Mouse (Mus musculus) intestine, postnatal 0 days (tissue): ENCODE results near the gene Mov10l1. TPM values are rescaled to one million over a fixed set of nuclear protein-coding genes. Genes with fewer than 3 reads are reported as not detected.

Source experiments
- ATAC-seq: fragments of 200-750 bp; cut with Nextera tagmentation; 2 replicates; pipeline ENCODE4 v1.8.0; 2017; ENCODE audit warnings: mild to moderate bottlenecking, moderate TSS enrichment, moderate library complexity
- H3K27ac ChIP-seq: fragments of 300-500 bp; sonication (generic); 2 replicates; pipeline ENCODE4 v1.5.1; 2014; ENCODE audit warnings: mild to moderate bottlenecking, low read depth, low read length, moderate library complexity
- H3K27me3 ChIP-seq: fragments of 300-500 bp; sonication (generic); replicated peaks from 2 replicates; pipeline ENCODE4 v1.6.1; 2014; ENCODE audit warnings: low read length, mixed read lengths; ENCODE audit not compliant: control insufficient read depth, insufficient read depth
- H3K36me3 ChIP-seq: fragments of 300-500 bp; sonication (generic); 2 replicates; pipeline ENCODE4 v1.6.1; 2014; ENCODE audit warnings: mild to moderate bottlenecking, moderate library complexity; ENCODE audit not compliant: control insufficient read depth, insufficient read depth
- H3K4me1 ChIP-seq: fragments of 300-500 bp; sonication (generic); replicated peaks from 2 replicates; pipeline ENCODE4 v1.6.1; 2014; ENCODE audit warnings: antibody characterized with exemption, low read length, mixed read lengths; ENCODE audit not compliant: control insufficient read depth, insufficient read depth
- H3K4me2 ChIP-seq: fragments of 300-500 bp; sonication (generic); replicated peaks from 2 replicates; pipeline ENCODE4 v1.6.1; 2014; ENCODE audit warnings: low read depth, mild to moderate bottlenecking, moderate library complexity
- H3K4me3 ChIP-seq: fragments of 300-500 bp; sonication (generic); 2 replicates; pipeline ENCODE4 v1.5.1; 2014; ENCODE audit warnings: low read depth, low read length
- H3K9ac ChIP-seq: fragments of 300-500 bp; sonication (generic); 2 replicates; pipeline ENCODE4 v1.6.1; 2014; ENCODE audit warnings: mild to moderate bottlenecking, low read depth, low read length
- H3K9me3 ChIP-seq: fragments of 300-500 bp; sonication (generic); 2 replicates; pipeline ENCODE4 v1.6.1; 2016; ENCODE audit warnings: mixed run types; ENCODE audit not compliant: control insufficient read depth
- CTCF ChIP-seq: sonication (generic); IDR thresholded peaks from 2 replicates; pipeline ENCODE4 v1.5.1; 2016; ENCODE audit warnings: low read depth, mild to moderate bottlenecking, control low read depth, antibody characterized with exemption, moderate library complexity
- WGBS: fragments of 180-500 bp; shearing (Covaris S2); extraction: QIAGEN DNeasy Blood & Tissue Kit; methylation state at CpG from one replicate; pipeline ENCODE4 v1.1.7; 2014; 5-methylcytosine and 5-hydroxymethylcytosine counted together
- polyA plus RNA-seq: library from polyadenylated mRNA; unstranded; fragments of >200 nt; fragmentation: Nextera tagmentation; extraction: Ambion mirVana; gene quantifications from 2 replicates; pipeline ENCODE4 v1.2.1, GENCODE M21; 2015

The Mov10l1 gene
- polyA plus RNA-seq, 1 experiment from 2014 or later, result not detected

- Histone ChIP-seq H3K9me3 (no peaks in the 10 kb centered on the region), H3K4me2 (peak overlapping the region; percentile 63), H3K4me1 (no peaks in the 10 kb centered on the region), H3K27ac (no peak overlapping the region), H3K36me3 (no peaks in the 10 kb centered on the region), H3K4me3 (peak overlapping the region; percentile 23), H3K9ac (no peak overlapping the region), H3K27me3 (peaks cover 12% of the 10 kb centered on the region; the same call in 1 of the 2 replicates)
- no peak for TF ChIP-seq CTCF
- 17% methylated on average over 35 of the region's 35 CpGs for WGBS
- 0 out of 2 replicates have a peak, but pooled peaks have one; percentile 25 for ATAC-seq
Measured at GRCm38 (mm10) chr15:89067609-89068008, 84.9 kb downstream of the Mov10l1 start.

- no peaks in the 10 kb centered on the region for H3K4me1 ChIP-seq
- peak overlapping the region; percentile 63 for H3K4me2 ChIP-seq
- no peaks in the 10 kb centered on the region for H3K36me3 ChIP-seq
- no peak for ATAC-seq
- H3K27ac ChIP-seq, result no peak overlapping the region
- peak overlapping the region; percentile 23 for H3K4me3 ChIP-seq
- peaks cover 12% of the 10 kb centered on the region; the same call in 1 of the 2 replicates for H3K27me3 ChIP-seq
- TF ChIP-seq CTCF, result no peak
- 24% methylated on average over 26 of the region's 26 CpGs for WGBS
- H3K9me3 ChIP-seq, result no peaks in the 10 kb centered on the region
- H3K9ac ChIP-seq, result no peak overlapping the region
Measured at GRCm38 (mm10) chr15:89068226-89068625, 85.5 kb downstream of the Mov10l1 start.

- 76% methylated on average over 19 of the region's 19 CpGs for WGBS
- Histone ChIP-seq H3K36me3 (no peaks in the 10 kb centered on the region), H3K27ac (no peak overlapping the region), H3K4me1 (no peaks in the 10 kb centered on the region), H3K4me2 (no peak overlapping the region), H3K4me3 (no peak overlapping the region), H3K9me3 (no peaks in the 10 kb centered on the region), H3K9ac (no peak overlapping the region), H3K27me3 (peaks cover 12% of the 10 kb centered on the region; the same call in 1 of the 2 replicates)
- ATAC-seq, result no peak
- TF ChIP-seq CTCF, result no peak
Measured at GRCm38 (mm10) chr15:89069336-89069840, 86.7 kb downstream of the Mov10l1 start.

GRCm38 (mm10) chr15:89070606-89071005 is 87.9 kb downstream of the Mov10l1 start:
- Histone ChIP-seq H3K9ac (no peak overlapping the region), H3K4me2 (peak overlapping the region; percentile 24; the same call in 1 of the 2 replicates), H3K4me3 (no peak overlapping the region), H3K27ac (no peak overlapping the region), H3K27me3 (peaks cover 12% of the 10 kb centered on the region; the same call in 1 of the 2 replicates), H3K36me3 (no peaks in the 10 kb centered on the region), H3K4me1 (peaks cover 5% of the 10 kb centered on the region; the same call in 1 of the 2 replicates), H3K9me3 (no peaks in the 10 kb centered on the region)
- no peak for TF ChIP-seq CTCF
- ATAC-seq, result peak; percentile 57
- 50% methylated on average over 24 of the region's 24 CpGs for whole genome bisulfite sequencing

- Histone ChIP-seq H3K4me2 (no peak overlapping the region), H3K27ac (no peak overlapping the region), H3K4me1 (peaks cover 7% of the 10 kb centered on the region; the same call in 1 of the 2 replicates), H3K9ac (no peak overlapping the region), H3K36me3 (no peaks in the 10 kb centered on the region), H3K4me3 (no peak overlapping the region), H3K9me3 (no peaks in the 10 kb centered on the region), H3K27me3 (no peaks in the 10 kb centered on the region)
- 78% methylated on average over 10 of the region's 10 CpGs for WGBS
- no peak for ATAC-seq
- no peak for TF ChIP-seq CTCF
Measured at GRCm38 (mm10) chr15:89073993-89074603, 91.4 kb downstream of the Mov10l1 start.

GRCm38 (mm10) chr15:89074613-89075477 is 92.1 kb downstream of the Mov10l1 start, which contains the start of gene Trabd:
Gene Trabd, plus strand, starts transcription at chr15:89075124.
- H3K36me3 ChIP-seq, result peaks cover 2% of the 10 kb centered on the region; the same call in 1 of the 2 replicates
- no peak for TF ChIP-seq CTCF

More at GRCm38 (mm10) chr15:89074613-89075477, 92.1 kb downstream of the Mov10l1 start, which contains the start of gene Trabd:
- Histone ChIP-seq H3K4me1 (peaks cover 7% of the 10 kb centered on the region; the same call in 1 of the 2 replicates), H3K4me3 (peak within 1 kb of the TSS; percentile 83), H3K27ac (peak within 1 kb of the TSS; percentile 90), H3K9me3 (no peaks in the 10 kb centered on the region), H3K4me2 (peak within 1 kb of the TSS; percentile 87), H3K27me3 (no peaks in the 10 kb centered on the region), H3K9ac (peak within 1 kb of the TSS; percentile 89)
- 19% methylated on average over 11 of the region's 11 CpGs for WGBS
- no peak for ATAC-seq
